Mouse (Mus musculus) gastrocnemius, postnatal 14 days (tissue): ENCODE measurements around the gene Rcc1l. TPM values are rescaled to one million over a fixed set of nuclear protein-coding genes. Genes with fewer than 3 reads are reported as not detected.
A peak's percentile ranks its signal among the peaks of the same experiment; 100 is the strongest.

Source experiments
- DNase-seq: peaks from one replicate; pipeline ENCODE4 v3.0.0; 2021; ENCODE audit warnings: mixed read lengths
- intact Hi-C: fragments of 180-260 bp; cut with DNase I; formaldehyde crosslinking; loops from one replicate; pipeline ENCODE4 v1.15.1; 2025; ENCODE audit warnings: low total_unique reads
- long read RNA-seq, 2 experiments: library from polyadenylated mRNA; stranded (forward); transcript quantifications; one replicate each; pipeline ENCODE4 v2.0.0; 2021
- total RNA-seq, 2 experiments: library from RNA; stranded (reverse); gene quantifications; 2 replicates each; pipeline ENCODE4 v1.2.3; 2021

Rcc1l gene
- total RNA-seq, result 10 to 100 TPM; 13.9 to 18.3 TPM
- long read RNA-seq, experiment 1, transcript Rcc1l-201 (11 exons, 2,321 nt), result major isoform, 30 of 43 reads
- long read RNA-seq, experiment 1, partial matches to known transcripts, result 4 of 43 reads
- long read RNA-seq, experiment 1, other reads (novel, unspliced or antisense), result 9 of 43 reads
- long read RNA-seq, experiment 2, transcript Rcc1l-201 (11 exons, 2,321 nt), result major isoform, 33 of 40 reads
- long read RNA-seq, experiment 2, partial matches to known transcripts, result 2 of 40 reads
- long read RNA-seq, experiment 2, other reads (novel, unspliced or antisense), result 5 of 40 reads

- peak; percentile 84 for DNase-seq
- intact Hi-C loops, result loop anchor here (5.0 kb wide), 1 partner anchor 166 kb away; no protein-coding TSS in a partner anchor
Observed at GRCm38 (mm10) chr5:134176169-134176881, at the start of gene Rcc1l. Gene Rcc1l (minus strand): TSS chr5:134176774.

- DNase-seq, result no peak
- intact Hi-C loops, result no loop called here
Observed at GRCm38 (mm10) chr5:134225110-134225901, 48.7 kb upstream of the Rcc1l start.

GRCm38 (mm10) chr5:134221708-134222150 is 45.2 kb upstream of the Rcc1l start:
- no peak for DNase-seq
- intact Hi-C loops, result no loop called here

- intact Hi-C loops, result no loop called here
- DNase-seq, result no peak
Observed at GRCm38 (mm10) chr5:134221278-134221677, 44.7 kb upstream of the Rcc1l start.

GRCm38 (mm10) chr5:134217900-134218299 is 41.3 kb upstream of the Rcc1l start:
- intact Hi-C loops, result no loop called here
- no peak for DNase-seq

GRCm38 (mm10) chr5:134214021-134214806 is 37.6 kb upstream of the Rcc1l start:
- intact Hi-C loops, result no loop called here
- no peak for DNase-seq

GRCm38 (mm10) chr5:134209931-134210554 is 33.5 kb upstream of the Rcc1l start:
- intact Hi-C loops, result no loop called here
- DNase-seq, result no peak

- intact Hi-C loops, result no loop called here
- no peak for DNase-seq
Observed at GRCm38 (mm10) chr5:134206721-134207120, 30.1 kb upstream of the Rcc1l start.

- no peak for DNase-seq
- intact Hi-C loops, result no loop called here
Observed at GRCm38 (mm10) chr5:134193664-134194063, 17.1 kb upstream of the Rcc1l start.

GRCm38 (mm10) chr5:134188571-134188970 is 12.0 kb upstream of the Rcc1l start:
- intact Hi-C loops, result no loop called here

GRCm38 (mm10) chr5:134186961-134187731 is 10.6 kb upstream of the Rcc1l start:
- intact Hi-C loops, result no loop called here
- peak; percentile 32 for DNase-seq

More at GRCm38 (mm10) chr5:134188571-134188970, 12.0 kb upstream of the Rcc1l start:
- no peak for DNase-seq

- intact Hi-C loops, result no loop called here
- DNase-seq, result no peak
Observed at GRCm38 (mm10) chr5:134186059-134186458, 9.5 kb upstream of the Rcc1l start.

GRCm38 (mm10) chr5:134183880-134184808 is 7.6 kb upstream of the Rcc1l start, which contains the start of gene Gtf2ird2:
Gene Gtf2ird2 (plus strand): TSS chr5:134184019.
- intact Hi-C loops, result no loop called here
- DNase-seq, result peak; percentile 98

GRCm38 (mm10) chr5:134183162-134183561 is 6.6 kb upstream of the Rcc1l start:
- intact Hi-C loops, result no loop called here
- DNase-seq, result no peak

GRCm38 (mm10) chr5:134182735-134183134 is 6.2 kb upstream of the Rcc1l start:
- no peak for DNase-seq
- intact Hi-C loops, result no loop called here

- intact Hi-C loops, result no loop called here
- DNase-seq, result no peak
Observed at GRCm38 (mm10) chr5:134182172-134182571, 5.6 kb upstream of the Rcc1l start.

- intact Hi-C loops, result loop anchor here (5.0 kb wide), 1 partner anchor 162 kb away; no protein-coding TSS in a partner anchor
- peak; percentile 76 for DNase-seq
Observed at GRCm38 (mm10) chr5:134179871-134180270, 3.3 kb upstream of the Rcc1l start.
